Mouse (Mus musculus) hindbrain, embryonic 10.5 days (tissue): ENCODE measurements around the gene Gm28036. TPM values are rescaled to one million over a fixed set of nuclear protein-coding genes. Genes with fewer than 3 reads are reported as not detected.

ENCODE experiments used
- polyA plus RNA-seq: library from polyadenylated mRNA; unstranded; fragments of >200 nt; fragmentation: Nextera tagmentation; extraction: Ambion mirVana; gene quantifications from 2 replicates; pipeline ENCODE4 v1.2.1, GENCODE M21; 2016

Gene Gm28036
- polyA plus RNA-seq, 1 experiment from 2014 or later = 27.2 TPM

Other genes starting within 250 kb of the Gm28036 start
- 73.7 and 77.4 TPM in 2 replicates for gene Uqcc1, start 196.8 kb downstream of the Gm28036 start, polyA plus RNA-seq
- not detected in 2 replicates for gene Gm15557, start 186.4 kb downstream of the Gm28036 start, polyA plus RNA-seq
- gene Gdf5, start 181.7 kb downstream of the Gm28036 start, polyA plus RNA-seq = 0.42 and 1.1 TPM in 2 replicates
- 21.6 and 27.6 TPM in 2 replicates for gene Cep250, start 170.6 kb downstream of the Gm28036 start, polyA plus RNA-seq
- 1.2 and 1.5 TPM in 2 replicates for gene 6430550D23Rik, start 119.1 kb downstream of the Gm28036 start, polyA plus RNA-seq
- 223 and 257 TPM in 2 replicates for gene Ergic3, start 119.0 kb downstream of the Gm28036 start, polyA plus RNA-seq
- not detected in 2 replicates for gene Fer1l4, start 74.1 kb downstream of the Gm28036 start, polyA plus RNA-seq
- gene Spag4, start 61.9 kb downstream of the Gm28036 start, polyA plus RNA-seq = 4.4 and 6.9 TPM in 2 replicates
- gene Cpne1, start 15.1 kb downstream of the Gm28036 start, polyA plus RNA-seq = 51.4 and 68.0 TPM in 2 replicates
- 42.6 and 47.4 TPM in 2 replicates for gene Rbm12, start 15.1 kb downstream of the Gm28036 start, polyA plus RNA-seq
- 438 and 481 TPM in 2 replicates for gene Romo1, start 16.9 kb upstream of the Gm28036 start, polyA plus RNA-seq
- gene Nfs1, start 17.1 kb upstream of the Gm28036 start, polyA plus RNA-seq = 41.6 and 43.5 TPM in 2 replicates
- 485 and 564 TPM in 2 replicates for gene Rbm39, start 53.1 kb upstream of the Gm28036 start, polyA plus RNA-seq
- gene Phf20, start 69.4 kb upstream of the Gm28036 start, polyA plus RNA-seq = 68.3 and 73.4 TPM in 2 replicates
- 3.7 TPM in 2 replicates for gene Cnbd2, start 185.2 kb upstream of the Gm28036 start, polyA plus RNA-seq
- gene Scand1, start 185.6 kb upstream of the Gm28036 start, polyA plus RNA-seq = 62.2 and 96.5 TPM in 2 replicates